Mouse (Mus musculus) liver, embryonic 14.5 days (tissue): ENCODE measurements around the gene Ahnak. TPM values are rescaled to one million over a fixed set of nuclear protein-coding genes. Genes with fewer than 3 reads are reported as not detected.

Experiments
- ATAC-seq: fragments of 200-750 bp; cut with Nextera tagmentation; 2 replicates; pipeline ENCODE4 v1.8.0; 2017; ENCODE audit warnings: moderate number of reproducible peaks, mild to moderate bottlenecking, moderate library complexity; ENCODE audit not compliant: insufficient read depth
- DNase-seq, 3 experiments: peaks; one replicate each; pipeline ENCODE4 v3.0.0-alpha.2; 2012 to 2013; ENCODE audit warnings: low read depth in 3 of 3, low spot score in 3 of 3
- H3K27ac ChIP-seq: fragments of 300-500 bp; sonication (generic); 2 replicates; pipeline ENCODE4 v1.5.1; 2014; ENCODE audit warnings: moderate library complexity, mild to moderate bottlenecking, control low read depth, inconsistent platforms
- H3K27me3 ChIP-seq: fragments of 300-500 bp; sonication (generic); 2 replicates; pipeline ENCODE4 v1.6.1; 2014; ENCODE audit warnings: mild to moderate bottlenecking, low read length, moderate library complexity; ENCODE audit not compliant: control insufficient read depth, insufficient read depth
- H3K36me3 ChIP-seq: fragments of 300-500 bp; sonication (generic); replicated peaks from 2 replicates; pipeline ENCODE4 v1.6.1; 2014; ENCODE audit warnings: low read depth; ENCODE audit not compliant: control insufficient read depth, insufficient read depth
- H3K4me1 ChIP-seq, 2 experiments: fragments of 200-500 bp in 1 of 2; fragments of 300-500 bp in 1 of 2; sonication (generic) in 1 of 2; replicated peaks; 2 replicates each; pipeline ENCODE4 v1.6.1; 2012 to 2014; ENCODE audit warnings: antibody characterized with exemption in 1 of 2, inconsistent platforms in 1 of 2, low read length in 1 of 2; ENCODE audit not compliant: control insufficient read depth in 2 of 2, insufficient read depth in 2 of 2
- H3K4me2 ChIP-seq: fragments of 300-500 bp; sonication (generic); 2 replicates; pipeline ENCODE4 v1.6.1; 2014; ENCODE audit warnings: low read depth, mild to moderate bottlenecking, control low read depth, moderate library complexity
- H3K4me3 ChIP-seq, 2 experiments: fragments of 200-500 bp in 1 of 2; fragments of 300-500 bp in 1 of 2; sonication (generic) in 1 of 2; 2 replicates each; pipeline ENCODE4 v1.5.1; 2012 to 2014; ENCODE audit warnings: low read depth in 2 of 2, low read length in 2 of 2, mild to moderate bottlenecking in 2 of 2, control low read depth in 1 of 2, inconsistent platforms in 1 of 2, moderate library complexity in 1 of 2; ENCODE audit not compliant: insufficient read depth in 1 of 2
- H3K9ac ChIP-seq: fragments of 300-500 bp; sonication (generic); replicated peaks from 2 replicates; pipeline ENCODE4 v1.6.1; 2014; ENCODE audit warnings: mild to moderate bottlenecking, control low read depth, moderate library complexity
- H3K9me3 ChIP-seq: fragments of 300-500 bp; sonication (generic); 2 replicates; pipeline ENCODE4 v1.6.1; 2016; ENCODE audit warnings: low read length, mixed read lengths; ENCODE audit not compliant: control insufficient read depth
- CTCF ChIP-seq: IDR thresholded peaks from 2 replicates; pipeline ENCODE4 v1.5.1; 2016; ENCODE audit warnings: antibody characterized with exemption, low read depth, control low read depth
- EP300 ChIP-seq: IDR thresholded peaks from 2 replicates; pipeline ENCODE4 v1.6.1; 2016; ENCODE audit warnings: antibody characterized with exemption, low read depth
- WGBS: fragments of 180-500 bp; shearing (Covaris S2); extraction: QIAGEN DNeasy Blood & Tissue Kit; methylation state at CpG from one replicate; pipeline ENCODE4 v1.1.7; 2014; ENCODE audit not compliant: insufficient replicate concordance; 5-methylcytosine and 5-hydroxymethylcytosine counted together
- polyA plus RNA-seq, 2 experiments: library from polyadenylated mRNA; depleted of rRNA in 1 of 2; stranded (reverse) in 1 of 2; unstranded in 1 of 2; fragments of >200 nt; fragmentation: Nextera tagmentation in 1 of 2; extraction: Ambion mirVana in 1 of 2; gene quantifications; 2 replicates each; pipeline versions ENCODE4 v1.2.1 to v1.2.3; 2012 to 2014

The Ahnak gene
- polyA plus RNA-seq, 2 experiments, result 0.83 to 1.7 TPM

DNA sequence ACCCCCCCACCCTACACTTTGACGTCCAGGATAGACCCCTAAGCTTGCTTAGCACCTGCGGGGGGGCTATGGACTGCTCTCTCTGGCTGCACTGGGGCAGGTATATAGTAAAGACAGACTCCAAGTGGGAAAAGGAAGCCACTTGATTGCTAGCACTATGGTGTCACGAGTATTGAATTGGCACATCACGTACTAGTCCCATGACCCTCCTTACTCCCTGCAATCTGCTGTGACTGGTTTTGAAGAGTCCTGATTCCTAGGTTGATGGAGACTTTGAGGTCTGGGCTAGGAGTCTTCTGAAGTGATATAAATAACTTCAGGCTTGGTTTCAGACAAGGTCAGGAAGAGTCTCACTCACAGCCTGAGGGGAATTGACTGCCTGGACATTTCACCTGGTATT, 101.1 kb downstream of the Ahnak start:
- no peak overlapping the region for H3K4me2 ChIP-seq
- no peak overlapping the region for H3K9ac ChIP-seq
- H3K27ac ChIP-seq, result no peak overlapping the region
- no peak for TF ChIP-seq EP300
- no peak for TF ChIP-seq CTCF
- DNase-seq (no peak), ATAC-seq (no peak)
- no peaks in the 10 kb centered on the region for H3K36me3 ChIP-seq
- H3K9me3 ChIP-seq, result no peaks in the 10 kb centered on the region
- H3K27me3 ChIP-seq, result no peaks in the 10 kb centered on the region
- H3K4me3 ChIP-seq, result no peak overlapping the region
- WGBS, result 42% methylated on average over 4 of the region's 4 CpGs
- H3K4me1 ChIP-seq, result no peaks in the 10 kb centered on the region

DNA sequence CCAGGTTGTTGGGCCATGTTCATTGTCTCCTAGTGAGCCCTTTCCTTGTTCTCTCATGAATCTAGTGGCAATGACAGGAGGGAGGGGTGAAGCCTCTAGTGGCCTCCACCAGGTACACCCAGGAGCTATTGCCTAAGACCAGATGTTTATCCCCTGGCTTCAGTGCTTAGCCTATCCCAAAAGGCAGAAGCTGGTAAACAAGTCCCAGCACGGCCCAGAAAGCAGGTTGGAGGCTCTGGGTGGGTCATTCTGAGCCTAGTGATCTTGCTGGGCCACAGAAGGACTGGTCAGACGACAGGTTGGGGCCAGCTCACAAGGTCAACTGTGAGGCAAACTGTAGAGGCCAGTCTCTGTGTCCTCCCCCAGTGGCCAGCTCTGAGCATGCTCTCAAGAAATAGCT, 101.6 kb downstream of the Ahnak start:
- Histone ChIP-seq H3K9me3 (no peaks in the 10 kb centered on the region), H3K4me2 (no peak overlapping the region), H3K4me1 (no peaks in the 10 kb centered on the region), H3K9ac (no peak overlapping the region), H3K27me3 (no peaks in the 10 kb centered on the region), H3K36me3 (no peaks in the 10 kb centered on the region), H3K27ac (no peak overlapping the region), H3K4me3 (no peak overlapping the region)
- ATAC-seq (no peak), DNase-seq (no peak)
- 31% methylated on average over 2 of the region's 2 CpGs for WGBS
- no peak for TF ChIP-seq CTCF
- no peak for TF ChIP-seq EP300

DNA sequence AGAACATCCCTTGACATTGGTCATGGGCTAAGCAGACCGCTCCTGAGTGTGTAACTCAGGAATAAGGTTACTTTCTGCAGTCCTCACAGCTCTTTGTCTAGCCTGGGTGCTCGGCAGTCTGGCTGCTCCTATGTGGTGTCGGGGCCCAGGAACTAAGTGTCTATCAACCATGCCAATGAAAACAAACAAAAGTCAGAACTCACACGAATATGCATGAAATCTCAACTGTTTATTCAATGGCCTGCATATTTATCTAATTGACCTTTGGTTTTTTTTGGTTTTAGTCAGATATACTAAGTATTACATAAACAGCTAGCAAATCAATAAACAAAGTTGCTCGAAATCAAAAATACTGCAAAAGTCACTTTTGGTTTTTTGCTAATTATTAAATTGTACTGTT, 106.0 kb downstream of the Ahnak start:
- Histone ChIP-seq H3K36me3 (no peaks in the 10 kb centered on the region), H3K27me3 (no peaks in the 10 kb centered on the region), H3K9me3 (no peaks in the 10 kb centered on the region), H3K27ac (no peak overlapping the region), H3K4me2 (no peak overlapping the region), H3K9ac (no peak overlapping the region), H3K4me1 (no peaks in the 10 kb centered on the region), H3K4me3 (no peak overlapping the region)
- TF ChIP-seq EP300, result no peak
- no peak for TF ChIP-seq CTCF
- 56% methylated on average over 5 of the region's 5 CpGs for WGBS
- DNase-seq (no peak), ATAC-seq (no peak)

GRCm38 (mm10) chr19:9097441-9097840, 108.4 kb downstream of the Ahnak start:
- H3K4me3 ChIP-seq, result no peak overlapping the region
- H3K9me3 ChIP-seq, result no peaks in the 10 kb centered on the region
- no peak overlapping the region for H3K9ac ChIP-seq
- DNase-seq (no peak), ATAC-seq (no peak)
- WGBS, result 74% methylated on average over 13 of the region's 13 CpGs
- no peak overlapping the region for H3K4me2 ChIP-seq
- no peaks in the 10 kb centered on the region for H3K4me1 ChIP-seq
- no peaks in the 10 kb centered on the region for H3K27me3 ChIP-seq
- H3K36me3 ChIP-seq, result no peaks in the 10 kb centered on the region
- no peak overlapping the region for H3K27ac ChIP-seq
- TF ChIP-seq EP300 (no peak), CTCF (no peak)

GRCm38 (mm10) chr19:9099751-9100150, 110.7 kb downstream of the Ahnak start:
- WGBS, result 72% methylated on average over 8 of the region's 8 CpGs
- H3K4me2 ChIP-seq, result no peak overlapping the region
- DNase-seq (no peak), ATAC-seq (no peak)
- H3K4me3 ChIP-seq, result no peak overlapping the region
- no peaks in the 10 kb centered on the region for H3K4me1 ChIP-seq
- H3K9ac ChIP-seq, result no peak overlapping the region
- H3K9me3 ChIP-seq, result no peaks in the 10 kb centered on the region
- no peak overlapping the region for H3K27ac ChIP-seq
- no peaks in the 10 kb centered on the region for H3K36me3 ChIP-seq
- no peak for TF ChIP-seq EP300
- TF ChIP-seq CTCF, result no peak
- no peaks in the 10 kb centered on the region for H3K27me3 ChIP-seq
